15 mouse cellular contexts compared by ENCODE assay signal in the genomic region with DNA sequence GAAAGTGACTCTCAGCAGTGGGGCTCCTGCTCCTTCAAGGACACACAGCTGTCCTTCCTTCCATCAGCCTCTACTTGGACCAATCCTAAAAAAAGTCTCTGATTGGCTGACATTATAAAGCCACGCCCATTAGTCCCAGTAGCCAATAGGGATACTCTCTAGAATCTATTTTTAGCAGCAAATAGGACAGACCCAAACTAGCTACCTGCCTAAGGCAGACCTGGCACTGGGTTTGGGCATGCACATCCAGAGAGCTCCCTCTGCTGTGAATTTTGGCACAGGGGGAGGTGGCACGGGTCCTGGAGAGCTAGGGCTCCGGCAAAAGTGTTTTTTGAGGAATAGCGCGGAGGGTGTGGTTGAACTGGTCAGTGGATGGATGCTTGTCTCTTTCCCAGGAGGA. TPM values are rescaled to one million over a fixed set of nuclear protein-coding genes. Genes with fewer than 3 reads are reported as not detected.
DNase-seq lines count a peak whose midpoint lies in the region; ATAC-seq lines count a peak whose summit lies in the region.
"Had no signal": no experiment of that assay in that cellular context is flagged by ENCODE, and none has a peak within 500 bp of the region (broad histone marks: within the 10 kb centered on the region; RNA-seq: fewer than 3 reads in every experiment).

No protein-coding gene starts in this region.

- no peak overlapping the region for H3K9ac ChIP-seq in kidney, embryonic 15.5 days
- H3K9ac ChIP-seq in forebrain, embryonic 12.5 days: no peak overlapping the region
- H3K9ac ChIP-seq: forebrain, embryonic 13.5 days; limb, embryonic 15.5 days; midbrain, embryonic 13.5 days had no signal

- H3K4me3 ChIP-seq in kidney, embryonic 15.5 days (replicated peaks): no peak overlapping the region
- no peak overlapping the region for H3K4me3 ChIP-seq in forebrain, embryonic 12.5 days (replicated peaks)
- H3K4me3 ChIP-seq: forebrain, embryonic 13.5 days; limb, embryonic 15.5 days; midbrain, embryonic 13.5 days had no signal

- no peaks in the 10 kb centered on the region for H3K9me3 ChIP-seq in kidney, embryonic 15.5 days (replicated peaks)
- no peaks in the 10 kb centered on the region for H3K9me3 ChIP-seq in forebrain, embryonic 12.5 days
- H3K9me3 ChIP-seq: forebrain, embryonic 13.5 days; limb, embryonic 15.5 days; midbrain, embryonic 13.5 days had no signal

- no peak for ATAC-seq in kidney, embryonic 15.5 days (replicated peaks; ENCODE audit: low FRiP score)
- no peak for ATAC-seq in forebrain, embryonic 12.5 days (ENCODE audit: low FRiP score)
- no peak for ATAC-seq in frontal cortex, adult (ENCODE audit: low TSS enrichment)
- ATAC-seq: forebrain, embryonic 13.5 days; midbrain, embryonic 13.5 days had no signal

- H3K27ac ChIP-seq in kidney, embryonic 15.5 days: no peak overlapping the region
- H3K27ac ChIP-seq in forebrain, embryonic 12.5 days: no peak overlapping the region
- H3K27ac ChIP-seq: forebrain, embryonic 13.5 days; limb, embryonic 15.5 days; macrophage; midbrain, embryonic 13.5 days had no signal

- peaks cover 67% of the 10 kb centered on the region for H3K27me3 ChIP-seq in kidney, embryonic 15.5 days
- peaks cover 62% of the 10 kb centered on the region for H3K27me3 ChIP-seq in forebrain, embryonic 12.5 days

- 26% methylated on average over 5 of the region's 5 CpGs for WGBS in kidney, embryonic 15.5 days
- WGBS in forebrain, embryonic 12.5 days: 16% methylated on average over 5 of the region's 5 CpGs

- H3K4me2 ChIP-seq in kidney, embryonic 15.5 days: no peak overlapping the region
- H3K4me2 ChIP-seq in forebrain, embryonic 12.5 days: no peak overlapping the region
- H3K4me2 ChIP-seq: forebrain, embryonic 13.5 days; limb, embryonic 15.5 days; midbrain, embryonic 13.5 days had no signal

- no peaks in the 10 kb centered on the region for H3K36me3 ChIP-seq in kidney, embryonic 15.5 days
- no peaks in the 10 kb centered on the region for H3K36me3 ChIP-seq in forebrain, embryonic 12.5 days (replicated peaks)
- H3K36me3 ChIP-seq: limb, embryonic 15.5 days; midbrain, embryonic 13.5 days had no signal

- peak; percentile 72 for DNase-seq in cerebellum, adult 9-10 months
- no peak for DNase-seq in cerebellum, postnatal 4 days (ENCODE audit: low spot score in 2 of 2)
- DNase-seq in kidney, adult 11 months: peak; percentile 79
- peak; percentile 17 for DNase-seq in NIH3T3 (ENCODE audit: low read depth)
- DNase-seq in kidney, postnatal 36 days: peak; percentile 54 to 58
- DNase-seq: heart, postnatal 10 days; lung, adult 2 months; thymus, postnatal 14 days had no signal

- peaks cover 15% of the 10 kb centered on the region for H3K4me1 ChIP-seq in kidney, embryonic 15.5 days
- peaks cover 16% of the 10 kb centered on the region for H3K4me1 ChIP-seq in forebrain, embryonic 12.5 days

RNA-seq across cellular contexts. Expression of gene Tcte1, which starts 3.3 kb away (rescaled TPM):
- 0.14 and 0.22 TPM in 2 replicates for polyA plus RNA-seq in kidney, embryonic 15.5 days (2015; fragmentation: Nextera tagmentation; extraction: Ambion mirVana)
- polyA plus RNA-seq in forebrain, embryonic 12.5 days (2016; fragmentation: Nextera tagmentation; extraction: Ambion mirVana): 1.1 and 2.4 TPM in 2 replicates
- polyA plus RNA-seq: macrophage had no signal

RNA-seq across cellular contexts. Expression of gene Aars2, which starts 19.9 kb away (rescaled TPM):
- polyA plus RNA-seq in kidney, embryonic 15.5 days (2015; fragmentation: Nextera tagmentation; extraction: Ambion mirVana): 21.7 and 24.6 TPM in 2 replicates
- polyA plus RNA-seq in forebrain, embryonic 12.5 days (2016; fragmentation: Nextera tagmentation; extraction: Ambion mirVana): 22.8 and 26.5 TPM in 2 replicates

RNA-seq across cellular contexts. Expression of gene Tmem151b, which starts 22.9 kb away (rescaled TPM):
- polyA plus RNA-seq in kidney, embryonic 15.5 days (2015; fragmentation: Nextera tagmentation; extraction: Ambion mirVana): 3.1 and 3.4 TPM in 2 replicates
- polyA plus RNA-seq in forebrain, embryonic 12.5 days (2016; fragmentation: Nextera tagmentation; extraction: Ambion mirVana): 8.5 and 13.4 TPM in 2 replicates

RNA-seq across cellular contexts. Expression of gene Nfkbie, which starts 28.9 kb away (rescaled TPM):
- 5.3 and 5.7 TPM in 2 replicates for polyA plus RNA-seq in kidney, embryonic 15.5 days (2015; fragmentation: Nextera tagmentation; extraction: Ambion mirVana)
- 5.5 and 5.7 TPM in 2 replicates for polyA plus RNA-seq in forebrain, embryonic 12.5 days (2016; fragmentation: Nextera tagmentation; extraction: Ambion mirVana)

RNA-seq across cellular contexts. Expression of gene Slc35b2, which starts 37.1 kb away (rescaled TPM):
- polyA plus RNA-seq in kidney, embryonic 15.5 days (2015; fragmentation: Nextera tagmentation; extraction: Ambion mirVana): 142 TPM in 2 replicates
- 91.0 and 91.7 TPM in 2 replicates for polyA plus RNA-seq in forebrain, embryonic 12.5 days (2016; fragmentation: Nextera tagmentation; extraction: Ambion mirVana)

Comparison
In these comparisons a context has a peak if more than half of its experiments do, and no peak if none do; other contexts are left out.
1. DNase-seq: peak in cerebellum, adult 9-10 months (single experiment), kidney, adult 11 months (single experiment), NIH3T3 (single experiment) and kidney, postnatal 36 days (2 of 2); none in cerebellum, postnatal 4 days (0 of 2).